Mouse (Mus musculus): ENCODE results near the gene Smad3.

DNA sequence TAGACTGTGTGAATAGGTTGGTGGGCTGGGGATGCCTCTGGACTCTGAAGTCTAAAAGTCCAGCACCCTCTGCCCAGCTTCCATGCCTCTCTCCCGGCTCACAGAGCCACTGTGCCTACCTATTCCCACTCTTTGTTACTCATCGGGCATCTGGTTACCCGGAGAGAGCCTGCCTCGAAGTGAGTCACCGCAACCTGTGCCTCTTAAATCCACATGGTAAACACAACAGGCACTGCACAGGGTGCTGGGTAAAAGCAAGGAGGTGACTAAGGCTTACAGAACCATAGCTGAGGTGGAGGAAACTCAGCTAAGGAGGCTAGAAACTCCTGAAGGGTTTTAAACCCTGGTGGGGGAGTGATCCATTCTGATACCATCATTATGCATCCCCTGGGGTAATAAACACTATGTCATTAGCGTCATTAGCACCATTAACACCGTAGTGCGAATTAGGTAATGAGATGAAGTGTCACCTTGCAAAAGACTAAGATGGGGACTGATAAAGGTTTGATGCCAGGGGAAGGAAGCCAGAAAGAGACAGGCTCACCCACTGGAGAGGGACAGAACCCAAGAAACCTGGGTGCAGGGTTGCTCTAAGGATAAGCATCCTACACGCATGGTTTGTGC lies 38.9 kb downstream of the Smad3 start:
- no peak for TF ChIP-seq CTCF (IDR thresholded peaks at IDR 0.05; ENCODE audit: insufficient read depth, low read depth, low read length)
- no peak for TF ChIP-seq POLR2A (IDR thresholded peaks at IDR 0.05; ENCODE audit: insufficient read depth, low read depth, low read length)
